Mouse (Mus musculus) myocyte (in vitro differentiated cells): ENCODE data around the gene Ncoa3.

Experiments
- CEBPB ChIP-seq: IDR thresholded peaks from 2 replicates; pipeline ENCODE4 v1.6.1; 2011; ENCODE audit warnings: mild to moderate bottlenecking, moderate library complexity; ENCODE audit not compliant: poor library complexity, insufficient read depth, severe bottlenecking
- E2F4 ChIP-seq: IDR thresholded peaks from one replicate; pipeline ENCODE4 v1.6.1; 2011; ENCODE audit warnings: mild to moderate bottlenecking, control low read depth, moderate library complexity; ENCODE audit not compliant: insufficient read depth
- MAX ChIP-seq: IDR thresholded peaks from one replicate; pipeline ENCODE4 v1.6.1; 2011; ENCODE audit warnings: low read depth, mild to moderate bottlenecking, control low read depth
- MYOD1 ChIP-seq, 3 experiments: IDR thresholded peaks; one replicate each; pipeline ENCODE4 v1.6.1; 2011; ENCODE audit warnings: control low read depth in 2 of 3, low read depth in 2 of 3, mild to moderate bottlenecking in 2 of 3, moderate library complexity in 1 of 3; ENCODE audit not compliant: insufficient read length in 2 of 3, control insufficient read depth in 1 of 3
- MYOG ChIP-seq, 3 experiments: IDR thresholded peaks; one replicate each; pipeline ENCODE4 v1.6.1; 2011; ENCODE audit warnings: control low read depth in 2 of 3, low read depth in 2 of 3, mild to moderate bottlenecking in 2 of 3; ENCODE audit not compliant: insufficient read length in 2 of 3, control insufficient read depth in 1 of 3, insufficient read depth in 1 of 3
- POLR2A ChIP-seq: IDR thresholded peaks from one replicate; pipeline ENCODE4 v1.6.1; 2011; ENCODE audit warnings: low read depth, mild to moderate bottlenecking, control low read depth, moderate library complexity; ENCODE audit not compliant: insufficient read length
- POLR2AphosphoS2 ChIP-seq: IDR thresholded peaks from one replicate; pipeline ENCODE4 v1.6.1; 2011; ENCODE audit warnings: low read depth, control low read depth; ENCODE audit not compliant: insufficient read length
- REST ChIP-seq: IDR thresholded peaks from one replicate; pipeline ENCODE4 v1.6.1; 2011; ENCODE audit warnings: mild to moderate bottlenecking, control low read depth, moderate library complexity; ENCODE audit not compliant: insufficient read depth, insufficient read length
- SRF ChIP-seq: IDR thresholded peaks from one replicate; pipeline ENCODE4 v1.6.1; 2011; ENCODE audit warnings: low read depth; ENCODE audit not compliant: control insufficient read depth, insufficient read length
- USF1 ChIP-seq: IDR thresholded peaks from one replicate; pipeline ENCODE4 v1.6.1; 2011; ENCODE audit warnings: low read depth, mild to moderate bottlenecking, control low read depth, moderate library complexity

- TF ChIP-seq POLR2AphosphoS2 (no peak), POLR2A (no peak), E2F4 (no peak), MYOG (IDR thresholded peaks at IDR 0.05; ENCODE audit: control insufficient read depth in 1 of 3, insufficient read depth in 1 of 3, insufficient read length in 2 of 3, low read depth in 2 of 3) (no peak), USF1 (no peak), CEBPB (no peak), SRF (no peak), REST (no peak), MAX (no peak), MYOD1 (IDR thresholded peaks at IDR 0.05; ENCODE audit: control insufficient read depth in 1 of 3, insufficient read length in 2 of 3, low read depth in 2 of 3) (no peak)
Measured at GRCm38 (mm10) chr2:166082661-166083060, 90.2 kb downstream of the Ncoa3 start.
